Mouse (Mus musculus) MEL (cell line): ENCODE data around the gene Crxos.

Experiments
- CTCF ChIP-seq, 3 experiments: IDR thresholded peaks in 2 of 3; conservative IDR thresholded peaks in 1 of 3; 2 replicates each; pipeline ENCODE4 v1.5.1; 2011 to 2012; ENCODE audit warnings: low read length in 3 of 3, low read depth in 2 of 3, mild to moderate bottlenecking in 2 of 3, improper control_type of control experiment in 1 of 3, inconsistent platforms in 1 of 3, mixed read lengths in 1 of 3, moderate library complexity in 1 of 3; ENCODE audit not compliant: control insufficient read depth in 1 of 3, insufficient read depth in 1 of 3, poor library complexity in 1 of 3, severe bottlenecking in 1 of 3
- EP300 ChIP-seq, 2 experiments: IDR thresholded peaks; 2 replicates each; pipeline ENCODE4 v1.6.1; 2011; ENCODE audit warnings: improper control_type of control experiment in 2 of 2, low read length in 2 of 2, low read depth in 1 of 2, mild to moderate bottlenecking in 1 of 2
- USF2 ChIP-seq, 2 experiments: IDR thresholded peaks; 2 replicates each; pipeline ENCODE4 v1.6.1; 2011 to 2012; ENCODE audit warnings: improper control_type of control experiment in 2 of 2, low read length in 2 of 2, borderline replicate concordance in 1 of 2, inconsistent platforms in 1 of 2, low read depth in 1 of 2, mild to moderate bottlenecking in 1 of 2; ENCODE audit not compliant: insufficient read depth in 1 of 2

GRCm38 (mm10) chr7:15933437-15934359 is 51.3 kb downstream of the Crxos start:
- TF ChIP-seq USF2 (IDR thresholded peaks at IDR 0.05; ENCODE audit: borderline replicate concordance in 1 of 2, insufficient read depth in 1 of 2, low read depth in 1 of 2, low read length in 2 of 2) = no peak
- TF ChIP-seq CTCF (IDR thresholded peaks at IDR 0.05 in 2 of 3, conservative IDR thresholded peaks at IDR 0.05 in 1 of 3; ENCODE audit: control insufficient read depth in 1 of 3, insufficient read depth in 1 of 3, low read depth in 2 of 3, low read length in 3 of 3, poor library complexity in 1 of 3, severe bottlenecking in 1 of 3) = no peak
- TF ChIP-seq EP300 (IDR thresholded peaks at IDR 0.05; ENCODE audit: low read depth in 1 of 2, low read length in 2 of 2) = no peak
